Mouse (Mus musculus) urinary bladder, postnatal 4 days (tissue): Measurements from ENCODE around the gene Arhgap28.
A peak's percentile ranks its signal among the peaks of the same experiment; 100 is the strongest.

Experiments used
- DNase-seq, 2 experiments: peaks; one replicate each; pipeline ENCODE4 v3.0.0; 2021 to 2022; ENCODE audit warnings: low spot score in 2 of 2

Arhgap28 gene

DNA sequence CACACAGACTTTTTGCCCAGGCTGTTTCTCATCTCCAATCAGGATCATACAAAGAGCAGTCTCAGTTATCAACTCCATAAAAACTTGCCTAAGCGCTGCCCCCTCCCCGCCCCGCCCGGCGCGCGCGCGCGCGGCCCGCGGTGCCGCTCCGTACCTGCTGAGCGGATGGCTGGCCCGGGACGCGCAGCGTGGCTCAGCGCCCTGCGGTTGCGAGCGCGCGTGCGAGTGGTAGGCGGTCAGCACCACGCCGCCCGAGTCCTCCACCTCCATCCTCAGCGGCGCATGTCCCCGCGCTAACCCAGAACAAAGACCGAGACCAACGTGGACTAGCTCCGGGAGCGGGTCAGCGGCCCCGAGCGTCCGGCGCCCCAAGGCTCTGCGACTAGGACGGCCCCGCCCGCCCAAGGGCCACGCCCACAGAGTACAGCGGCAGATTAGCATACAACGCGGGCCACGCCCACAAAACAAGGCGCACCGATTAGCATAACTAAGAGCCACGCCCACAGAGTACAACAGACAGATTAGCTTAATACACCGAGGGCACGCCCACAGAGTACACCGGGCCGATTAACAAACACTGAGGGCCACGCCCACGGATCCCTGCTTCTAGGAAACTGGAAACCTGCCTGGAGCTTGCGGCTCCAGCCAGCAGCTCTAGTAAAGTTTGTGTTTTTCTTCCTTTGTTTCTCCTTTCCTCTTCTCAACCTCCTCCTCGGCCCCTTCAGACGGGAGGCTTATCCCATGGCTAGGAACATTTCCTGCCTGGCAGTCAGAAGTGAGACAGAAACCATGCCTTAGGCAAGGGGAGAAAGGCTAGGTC is at the start of gene Arhgap28:
Gene Arhgap28, minus strand, starts transcription at position 380 of the 820 bp plus-strand sequence.
- peak; percentile 88 to 91 for DNase-seq

DNA sequence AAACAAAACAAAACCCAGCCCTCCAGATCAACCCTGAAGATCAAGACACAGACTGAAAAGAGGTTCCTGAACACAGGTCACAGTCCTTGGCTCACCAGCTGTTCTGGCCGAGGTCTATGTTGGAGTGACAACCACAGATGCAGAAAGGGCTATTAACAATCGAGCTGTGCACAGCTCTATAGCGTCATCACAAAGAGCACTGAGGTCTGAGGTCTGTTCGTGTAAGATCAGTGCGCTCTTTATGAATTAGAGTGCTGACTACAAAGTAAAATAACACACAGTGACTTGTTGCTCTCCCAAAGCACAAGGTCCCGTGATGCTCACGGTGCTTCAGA is 42.4 kb upstream of the Arhgap28 start:
- no peak for DNase-seq

DNA sequence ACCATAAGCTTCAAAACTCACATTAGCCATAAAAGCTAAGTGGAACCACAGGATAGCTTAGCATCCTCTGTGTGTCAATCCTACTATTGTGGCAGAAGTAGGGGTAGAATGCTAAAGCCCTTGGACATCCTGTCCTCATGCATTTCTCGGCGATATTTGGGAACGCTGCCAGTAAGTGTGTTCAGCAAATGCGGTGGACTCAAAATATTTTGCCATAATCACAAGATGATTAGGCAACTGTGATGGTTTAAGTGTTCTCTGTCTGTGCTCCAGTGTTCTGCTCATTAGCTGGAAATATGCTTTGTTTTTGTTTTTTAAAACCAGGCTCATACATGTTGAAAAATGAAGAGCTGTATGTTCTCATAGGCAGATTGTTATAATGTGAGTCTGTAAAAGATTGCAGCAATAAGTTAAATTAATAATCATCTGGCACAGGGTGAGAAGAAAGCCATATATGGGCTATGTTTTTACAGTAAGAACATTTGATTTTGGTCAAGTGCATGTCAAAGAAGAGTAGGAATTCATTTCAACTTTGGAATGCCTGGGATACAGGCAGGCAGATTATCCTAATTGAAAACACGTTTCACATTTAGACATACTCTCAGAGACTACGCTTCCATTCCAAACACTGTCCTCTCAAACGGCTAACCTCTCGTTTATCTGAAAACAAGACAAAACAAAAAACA is 41.9 kb upstream of the Arhgap28 start:
- peak in 1 of 2 experiments; percentile 27 for DNase-seq

DNA sequence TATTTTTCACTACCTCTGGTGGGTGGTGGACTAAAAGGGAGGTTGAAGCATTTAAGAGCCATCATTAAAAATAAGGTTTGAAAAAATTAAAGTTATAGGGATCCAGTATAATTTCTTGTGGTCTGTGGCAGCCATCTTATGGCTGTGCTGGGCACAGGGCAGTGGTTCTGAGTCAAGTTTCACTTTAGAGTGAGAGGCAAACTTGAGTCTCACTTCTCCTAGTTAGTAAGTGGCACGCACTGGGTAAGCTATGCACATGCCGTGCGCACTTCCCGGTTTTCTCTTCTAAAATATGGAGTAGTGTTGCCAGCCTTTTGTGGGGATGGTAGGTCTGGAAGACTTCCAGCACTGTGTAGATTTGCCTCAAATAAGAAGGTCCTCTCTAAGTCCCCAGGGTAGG is 38.5 kb upstream of the Arhgap28 start:
- no peak for DNase-seq

DNA sequence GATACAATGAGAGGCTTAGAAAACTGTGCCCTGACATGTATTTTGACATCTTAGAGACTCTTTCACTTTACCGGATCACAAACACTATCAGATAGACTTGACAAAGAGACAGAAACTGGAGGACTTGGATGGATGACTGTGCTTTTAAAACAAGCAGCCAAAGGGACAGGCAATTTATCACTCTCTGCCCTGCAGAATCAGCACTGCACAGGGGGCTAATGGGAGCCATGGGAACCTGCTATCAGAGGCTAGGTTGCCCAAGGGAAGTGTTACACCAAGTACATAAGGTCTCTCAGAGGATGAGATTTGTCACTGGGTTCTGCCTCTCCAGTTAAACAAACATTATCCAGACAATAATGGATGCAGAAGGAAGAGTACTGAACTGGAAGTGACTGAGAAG is 33.1 kb upstream of the Arhgap28 start:
- no peak for DNase-seq

DNA sequence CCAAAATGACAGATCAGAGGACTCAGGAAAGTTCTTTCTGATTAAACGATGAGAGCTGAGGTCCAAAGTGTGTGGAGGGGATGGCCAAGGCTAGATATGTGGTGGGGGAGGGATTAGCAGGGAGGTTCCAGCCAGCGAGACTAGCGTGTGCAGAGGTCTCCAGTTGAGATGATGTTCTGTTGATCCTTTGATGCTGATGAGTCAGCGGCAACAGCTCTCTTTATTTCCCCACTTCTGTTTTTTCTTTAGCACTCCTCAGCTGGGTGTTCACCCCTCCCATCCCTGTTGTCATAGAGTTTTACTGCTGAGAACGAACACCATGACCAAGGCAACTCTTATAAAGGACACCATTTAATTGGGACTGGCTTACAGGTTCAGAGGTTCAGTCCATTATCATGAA is 25.6 kb upstream of the Arhgap28 start:
- no peak for DNase-seq

DNA sequence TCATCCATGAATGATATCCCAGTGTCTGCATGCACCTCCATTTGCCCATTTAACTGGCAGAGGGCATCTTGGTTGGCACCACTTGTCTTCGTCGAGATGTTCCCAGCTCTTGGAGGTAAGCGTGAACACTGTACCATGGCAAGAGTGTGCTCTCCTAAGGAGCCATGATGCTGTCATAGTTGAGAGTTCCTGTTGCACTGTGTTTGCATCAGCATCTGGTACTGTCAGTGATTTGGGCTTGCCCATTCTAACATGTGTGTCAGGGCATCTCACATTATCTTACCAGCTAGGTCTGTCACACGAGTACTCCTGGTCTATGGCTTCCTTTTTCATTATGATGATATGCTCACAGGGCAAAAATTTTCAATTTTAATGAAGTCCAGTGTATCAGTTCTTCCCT is 24.6 kb upstream of the Arhgap28 start:
- DNase-seq = no peak

DNA sequence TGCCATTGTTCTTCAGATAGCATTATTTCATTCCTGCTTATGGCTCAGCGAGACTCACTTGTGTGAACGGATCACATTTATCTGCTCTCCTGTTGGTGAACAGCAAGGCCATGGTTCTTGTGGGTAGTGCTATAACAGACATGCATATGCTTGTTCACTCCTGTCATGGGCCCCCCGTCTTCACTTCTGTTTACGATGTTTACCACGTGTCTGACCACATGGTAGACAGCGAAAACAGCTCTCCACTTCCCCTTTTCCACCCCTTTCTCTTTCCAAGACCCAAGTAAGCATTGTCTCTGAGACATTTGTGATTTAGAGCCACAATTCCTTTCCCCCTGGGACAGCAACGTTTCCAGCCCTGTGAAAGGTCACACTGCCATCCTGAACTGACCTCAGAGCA is 20.4 kb upstream of the Arhgap28 start:
- no peak for DNase-seq

DNA sequence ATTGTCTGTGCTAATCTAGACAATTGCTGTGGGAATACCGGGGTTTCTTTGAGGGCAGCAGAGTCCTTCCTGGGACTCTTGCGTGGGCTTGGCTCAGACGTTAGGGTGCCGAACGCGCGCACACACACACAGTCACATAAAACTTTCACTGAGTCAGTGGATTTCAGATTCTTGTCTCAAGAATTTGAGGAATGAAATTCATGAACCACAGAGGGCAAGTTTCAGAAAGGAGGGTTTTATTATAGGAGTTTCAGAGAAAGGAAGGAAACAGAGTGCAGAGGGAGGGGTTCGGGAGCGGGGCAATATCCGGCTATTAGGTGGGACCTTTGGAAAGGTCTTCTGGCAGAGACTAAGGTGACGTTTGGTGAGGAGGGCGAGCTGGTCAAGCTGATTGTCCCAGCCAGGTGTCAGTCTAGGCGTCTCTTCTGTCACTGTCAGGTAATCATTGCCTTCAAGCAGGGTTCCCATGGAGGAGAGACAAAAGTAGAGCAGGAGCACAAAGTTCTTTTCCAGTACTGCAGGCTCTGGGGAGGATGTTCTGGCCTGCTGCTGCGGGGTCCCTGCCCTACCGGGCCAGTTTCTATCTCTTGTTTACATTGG is 15.6 kb upstream of the Arhgap28 start:
- DNase-seq = no peak

DNA sequence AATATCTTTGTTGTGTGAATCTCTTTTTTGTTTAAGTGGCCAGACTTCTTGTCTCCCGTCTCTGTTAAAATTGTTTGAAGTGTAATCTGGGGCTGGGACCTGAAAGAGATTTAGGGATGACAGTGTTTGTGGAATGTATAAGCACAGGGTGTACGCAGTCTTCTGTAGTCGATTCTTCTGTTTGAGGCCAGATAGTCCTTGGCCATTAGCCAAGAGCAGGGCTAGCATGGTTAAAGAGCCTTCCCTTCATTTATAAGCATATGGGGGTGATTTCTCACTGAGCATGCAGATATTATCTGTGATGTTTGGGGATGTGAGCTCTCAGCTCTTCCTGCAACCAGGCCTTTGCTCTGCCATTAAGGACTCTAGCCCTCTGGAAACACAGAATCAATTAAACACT is 13.2 kb upstream of the Arhgap28 start:
- no peak for DNase-seq

DNA sequence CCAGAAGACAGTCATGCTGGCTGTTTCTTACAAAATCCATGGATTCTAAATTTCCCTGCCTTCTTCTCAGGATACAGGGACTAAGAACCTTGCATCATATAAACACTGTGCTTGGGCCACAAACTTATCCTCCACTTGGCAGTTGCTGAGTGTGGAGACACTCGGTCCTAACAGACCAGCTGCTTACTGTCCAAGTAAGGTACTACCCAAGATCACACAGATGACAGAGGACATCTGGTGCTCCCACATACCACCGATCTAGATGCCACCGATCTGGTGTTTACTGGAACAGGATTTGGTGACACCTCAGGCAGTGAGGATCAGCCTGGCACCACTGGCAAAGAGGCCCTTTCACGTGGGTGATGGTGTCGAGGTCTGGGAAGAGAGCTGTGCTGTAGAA is 7.7 kb upstream of the Arhgap28 start:
- no peak for DNase-seq

DNA sequence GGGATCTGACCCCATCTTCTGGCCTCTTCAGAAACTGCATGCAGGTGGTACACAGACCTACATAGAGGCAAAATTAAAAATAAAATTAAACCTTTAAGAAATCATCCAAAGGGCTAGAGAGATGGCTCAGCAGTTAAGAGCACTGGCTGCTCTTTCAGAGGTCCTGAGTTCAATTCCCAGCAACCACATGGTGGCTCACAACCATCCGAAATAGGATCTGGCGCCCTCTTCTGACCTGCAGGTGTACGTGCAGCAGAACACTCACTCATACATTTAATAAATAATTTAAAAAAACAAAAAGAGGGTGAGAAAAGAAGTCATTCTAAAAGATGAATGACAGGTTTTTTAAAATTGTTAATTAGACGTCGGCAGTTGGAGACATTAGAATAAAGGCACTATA is 6.1 kb upstream of the Arhgap28 start:
- DNase-seq = peak in 1 of 2 experiments; percentile 51

DNA sequence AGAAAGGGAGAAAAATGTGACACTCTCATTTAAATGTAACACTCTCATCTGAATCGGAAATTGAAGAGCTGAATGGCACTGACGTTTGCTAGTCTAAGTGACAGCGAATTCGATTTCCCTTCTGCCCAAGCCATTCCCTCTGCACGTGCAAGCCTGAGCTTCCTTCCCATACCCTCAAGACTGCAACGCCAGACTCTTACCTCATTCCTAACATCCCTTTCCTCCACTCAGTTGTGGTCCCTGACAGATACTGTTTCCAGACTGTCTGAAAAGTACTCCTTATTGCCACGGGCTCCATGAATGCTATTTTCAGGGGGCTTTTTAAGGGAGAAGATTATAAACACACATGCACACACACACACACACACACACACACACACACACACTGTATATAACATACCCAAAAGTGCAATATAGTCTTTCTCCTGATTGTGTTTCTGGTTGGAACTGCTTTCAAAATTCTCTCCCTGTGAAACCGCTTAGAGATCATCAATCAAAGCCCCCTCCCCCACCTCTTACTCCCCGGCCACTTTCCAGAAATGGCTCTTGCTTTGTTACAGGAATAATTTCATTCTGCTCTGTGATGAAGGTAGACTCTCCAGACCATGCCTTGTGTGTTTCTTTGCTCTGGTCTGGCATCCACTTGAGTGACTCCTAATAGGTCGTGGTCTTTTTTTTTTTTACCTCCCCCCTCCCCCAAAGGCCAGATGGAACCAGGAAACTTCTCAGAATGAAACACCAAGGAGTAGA is 836 bp upstream of the Arhgap28 start:
- DNase-seq = no peak

DNA sequence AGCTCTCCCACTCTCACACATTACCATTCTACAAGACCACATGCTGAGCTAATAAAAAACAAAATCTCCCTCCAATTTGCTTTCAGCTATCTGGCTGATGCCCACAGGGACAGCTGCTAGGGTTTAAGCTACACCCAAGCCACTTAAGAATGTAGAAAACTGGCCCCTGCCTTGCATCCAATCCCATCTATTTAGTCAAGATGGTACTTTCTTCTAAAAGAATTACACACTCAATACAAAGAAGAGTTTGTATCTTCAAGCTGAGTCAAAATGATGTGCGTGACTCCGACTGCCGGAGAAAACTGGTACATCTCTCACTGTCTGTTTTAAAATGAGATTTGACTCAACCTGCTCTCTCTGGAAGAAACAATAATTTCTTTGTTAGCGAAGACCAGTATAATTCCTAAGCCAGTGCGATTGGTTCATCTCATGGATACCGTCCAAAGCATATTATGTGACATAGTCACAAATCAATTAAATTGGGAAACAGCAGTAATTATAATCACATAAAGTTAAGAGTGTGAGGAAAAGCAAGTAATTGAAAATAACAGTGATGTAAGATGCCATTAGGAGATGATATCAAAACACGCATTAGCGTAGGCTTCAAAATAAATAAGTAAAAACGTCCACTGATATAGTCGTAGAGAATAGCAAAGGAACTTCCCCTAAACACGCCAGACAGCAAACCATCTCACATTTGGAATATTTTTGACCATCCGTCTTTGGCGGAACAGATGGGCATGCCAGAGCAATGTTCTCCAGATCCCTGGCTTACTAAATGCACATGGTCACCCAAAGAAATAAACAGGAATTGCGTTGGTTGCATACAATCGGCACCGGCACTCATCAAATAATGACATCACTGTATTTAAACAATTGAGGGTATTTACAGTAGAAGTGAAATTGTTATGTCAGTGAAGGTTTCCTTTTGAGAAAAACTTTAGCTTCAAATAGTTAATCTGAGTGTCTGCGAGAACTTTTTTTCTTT is 1.0 kb downstream of the Arhgap28 start:
- no peak for DNase-seq

DNA sequence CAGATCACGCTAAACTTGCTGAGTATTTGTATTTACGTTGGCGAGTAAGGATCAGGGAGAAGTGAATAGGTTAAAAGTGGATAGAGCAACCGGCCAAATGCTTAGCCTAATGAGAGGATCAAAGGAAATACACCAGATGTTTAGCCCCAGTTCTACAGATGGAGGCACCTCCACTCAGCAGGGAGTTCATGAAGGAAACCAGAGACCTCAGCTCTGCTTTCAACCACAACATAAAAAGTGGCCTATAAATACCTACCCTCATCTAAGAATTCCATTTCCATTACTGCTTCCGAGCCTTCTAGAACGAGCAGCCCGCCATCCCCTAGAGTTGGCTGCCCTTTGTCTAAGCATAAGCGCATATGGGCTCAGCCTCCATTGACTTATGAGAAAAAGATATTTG is 4.1 kb downstream of the Arhgap28 start:
- DNase-seq = no peak

DNA sequence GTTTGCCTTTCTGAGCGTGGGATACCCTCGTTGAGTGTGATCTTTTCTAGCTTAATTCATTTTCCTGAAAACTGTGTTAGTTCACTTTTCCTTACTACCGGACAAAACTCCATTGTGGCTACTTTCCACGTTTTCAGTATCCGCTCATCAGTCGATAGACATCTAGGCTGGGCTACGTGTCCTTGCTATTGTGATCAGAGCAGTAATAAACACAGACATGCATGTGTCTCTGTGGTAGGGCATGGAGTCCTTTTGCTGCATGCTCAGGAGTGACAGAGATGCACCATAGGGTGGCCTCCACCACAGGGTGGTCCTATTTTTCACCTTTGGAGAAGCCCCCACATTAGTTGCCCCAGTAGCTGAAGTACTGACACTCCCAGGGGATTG is 7.2 kb downstream of the Arhgap28 start:
- no peak for DNase-seq

DNA sequence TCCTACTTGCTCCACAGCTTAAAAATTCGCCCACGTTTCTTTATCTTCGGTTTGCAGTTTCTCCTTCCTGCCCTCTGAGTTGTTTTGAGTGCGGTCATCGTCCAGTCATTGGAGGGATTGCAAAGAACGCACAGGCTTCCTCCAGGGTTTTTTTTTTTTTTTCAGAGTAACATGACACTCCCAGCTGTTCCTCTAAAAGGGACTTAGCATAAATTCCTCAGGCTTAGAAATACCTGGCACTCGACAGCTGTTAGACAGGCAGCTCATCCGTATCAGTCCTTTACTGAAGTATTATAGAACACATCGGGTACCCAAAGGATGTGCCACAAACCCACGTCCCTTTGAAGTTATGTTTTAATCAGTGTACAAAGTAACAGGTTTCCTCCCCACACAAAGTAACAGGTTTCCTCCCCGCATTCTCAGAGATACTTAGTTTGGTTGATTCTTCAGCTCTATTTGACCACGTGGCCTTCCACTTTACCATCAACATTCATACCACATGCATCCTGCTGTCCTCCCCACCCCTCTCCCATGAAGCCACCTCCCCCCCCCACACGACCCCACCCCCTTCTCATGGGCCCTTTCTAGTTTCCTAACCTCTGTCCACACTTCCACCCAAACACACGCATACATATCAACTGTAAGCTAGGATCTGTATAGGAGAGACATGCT is 7.7 kb downstream of the Arhgap28 start:
- no peak for DNase-seq

DNA sequence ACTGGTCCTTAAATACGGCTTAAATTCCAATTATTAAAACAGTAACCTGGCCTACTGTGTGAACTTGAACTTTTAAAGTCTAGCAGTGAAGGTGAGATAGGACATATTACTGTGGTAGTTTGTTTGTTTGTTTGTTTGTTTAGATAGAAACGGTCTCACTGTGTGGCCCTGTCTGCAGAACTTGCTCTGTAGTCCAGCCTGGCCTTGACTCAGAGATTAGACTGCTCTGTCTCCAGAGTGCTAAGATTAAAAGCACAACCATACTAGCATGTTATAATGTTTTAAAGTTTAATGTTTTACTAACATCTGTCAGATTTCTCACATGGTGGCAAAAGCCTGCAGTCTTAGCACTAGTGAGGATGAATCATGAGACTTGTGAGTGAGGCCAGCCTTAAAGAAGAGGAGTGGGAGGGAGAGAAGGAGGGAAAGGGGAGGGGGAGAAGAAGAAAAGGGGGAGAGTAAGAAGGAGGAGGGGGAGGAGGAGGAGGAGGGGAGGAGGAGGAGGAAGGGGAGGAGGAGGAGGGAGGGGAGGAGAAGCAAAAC is 8.6 kb downstream of the Arhgap28 start:
- DNase-seq = no peak

DNA sequence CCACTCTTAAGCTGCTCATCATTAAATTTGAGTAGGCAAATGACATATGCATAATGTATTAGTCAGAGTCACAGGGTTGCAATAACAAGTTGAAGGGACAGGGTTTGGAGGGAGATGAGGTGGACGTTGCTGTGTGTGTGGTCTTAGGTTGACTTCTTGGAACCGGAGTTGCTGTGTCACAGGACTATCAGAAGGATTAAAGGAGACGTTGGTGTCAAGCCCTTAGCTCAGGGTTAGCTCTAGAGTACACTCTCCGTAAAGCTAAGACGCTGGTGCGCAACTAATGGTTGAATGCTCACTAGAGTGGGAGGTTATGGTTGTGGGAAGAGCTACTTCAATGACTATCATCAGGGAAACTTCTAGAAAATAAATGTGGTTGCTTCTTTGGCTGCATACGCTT is 9.1 kb downstream of the Arhgap28 start:
- DNase-seq = no peak

DNA sequence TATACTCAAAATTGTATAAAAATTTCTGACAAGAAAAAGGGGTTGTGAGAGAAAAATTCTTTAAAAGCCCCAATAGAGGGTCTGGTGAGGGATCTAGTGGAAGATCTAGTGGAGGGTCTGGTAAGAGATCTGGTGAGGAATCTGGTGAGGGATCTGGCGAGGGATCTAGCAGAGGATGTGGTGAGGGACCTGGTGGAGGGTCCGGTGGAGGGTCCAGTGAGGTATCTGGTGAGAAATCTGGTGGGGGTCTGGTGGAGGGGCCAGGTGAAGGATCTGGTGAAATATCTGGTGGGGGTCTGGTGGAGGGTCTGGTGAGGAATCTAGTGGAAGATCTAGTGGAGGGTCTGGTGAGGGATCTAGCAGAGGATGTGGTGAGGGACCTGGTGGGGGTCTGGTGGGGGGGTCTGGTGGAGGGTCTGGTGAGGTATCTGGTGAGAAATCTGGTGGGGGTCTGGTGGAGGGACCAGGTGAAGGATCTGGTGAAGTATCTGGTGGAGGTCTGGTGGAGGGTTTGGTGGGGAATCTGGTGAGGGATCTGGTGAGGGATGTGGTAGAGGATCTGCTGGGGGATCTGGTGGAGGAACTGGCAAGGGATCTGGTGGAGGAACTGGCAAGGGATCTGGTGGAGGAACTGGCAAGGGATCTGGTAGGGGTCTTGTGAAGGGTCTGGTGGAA is 10.4 kb downstream of the Arhgap28 start:
- DNase-seq = no peak
